Comparison of ENCODE assay signal across 30 mouse cellular contexts in the genomic region with DNA sequence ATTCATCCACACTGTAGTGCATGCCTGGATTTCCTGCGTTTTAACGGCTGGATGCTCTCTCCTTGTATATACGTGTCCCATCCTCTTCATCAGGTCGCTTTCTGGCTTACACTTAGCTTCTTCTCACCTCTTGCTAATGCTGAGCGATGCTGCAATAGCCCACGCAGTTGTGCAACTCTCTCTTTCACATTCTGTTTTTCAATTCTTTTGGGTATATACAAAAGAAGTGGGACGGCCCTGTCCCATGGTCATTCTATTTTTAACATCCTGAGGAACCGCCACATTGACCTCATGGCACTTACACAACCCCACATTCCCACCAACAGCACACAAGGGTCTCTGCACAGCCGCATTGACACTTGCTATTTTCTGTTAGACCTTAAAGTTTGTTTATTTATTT. TPM values are rescaled to one million over a fixed set of nuclear protein-coding genes. Genes with fewer than 3 reads are reported as not detected.
A peak's percentile ranks its signal among the peaks of the same experiment; 100 is the strongest.
DNase-seq lines count a peak whose midpoint lies in the region; ATAC-seq and TF ChIP-seq lines count a peak whose summit lies in the region.
"Had no signal": no experiment of that assay in that cellular context is flagged by ENCODE, and none has a peak within 500 bp of the region (broad histone marks: within the 10 kb centered on the region; RNA-seq: fewer than 3 reads in every experiment).

No protein-coding gene starts in this region.

- H3K4me3 ChIP-seq in liver, postnatal 0 days (ENCODE audit: low read depth, low read length): no peak overlapping the region
- no peak overlapping the region for H3K4me3 ChIP-seq in liver, embryonic 11.5 days (ENCODE audit: low read depth, low read length)
- H3K4me3 ChIP-seq: embryonic facial prominence, embryonic 13.5 days; forebrain, embryonic 10.5 days; heart, embryonic 10.5 days; heart, embryonic 15.5 days; hindbrain, embryonic 13.5 days; neural tube, embryonic 12.5 days had no signal

- H3K9ac ChIP-seq in liver, postnatal 0 days (replicated peaks): no peak overlapping the region
- no peak overlapping the region for H3K9ac ChIP-seq in liver, embryonic 11.5 days (ENCODE audit: low read depth, low read length)
- H3K9ac ChIP-seq: embryonic facial prominence, embryonic 13.5 days; heart, embryonic 15.5 days; hindbrain, embryonic 13.5 days; neural tube, embryonic 12.5 days had no signal

- peak; percentile 62 for DNase-seq in liver, postnatal 0 days
- no peak for DNase-seq in liver, embryonic 11.5 days (ENCODE audit: low spot score)
- peak; percentile 43 for DNase-seq in NIH3T3 (ENCODE audit: low read depth)
- DNase-seq in lung, postnatal 36 days: peak; percentile 74
- DNase-seq in layer of hippocampus, postnatal 36 days: no peak
- no peak for DNase-seq in cerebellum, postnatal 10 days
- no peak for DNase-seq in natural killer cell, adult 2 months (ENCODE audit: low spot score in 2 of 2)
- DNase-seq: adrenal gland, adult 2 months; cerebellum, adult 11 months; cerebellum, adult 9-10 months; gastrocnemius, postnatal 10 days; heart, postnatal 4 days; kidney, adult 8-10 months; kidney, postnatal 4 days; midbrain, embryonic 14.5 days; right cerebral cortex, postnatal 4 days; thymus, adult 2 months; thymus, postnatal 36 days had no signal

- peaks cover 47% of the 10 kb centered on the region for H3K4me1 ChIP-seq in liver, postnatal 0 days (ENCODE audit: insufficient read depth)
- H3K4me1 ChIP-seq in liver, embryonic 11.5 days (replicated peaks; ENCODE audit: control insufficient read depth, insufficient read depth, low read length): peaks cover 21% of the 10 kb centered on the region

- peak; percentile 37; the same call in 1 of the 2 replicates for TF ChIP-seq EP300 in liver, postnatal 0 days (IDR thresholded peaks at IDR 0.05; ENCODE audit: low read depth)

- peaks cover 19% of the 10 kb centered on the region; the same call in 1 of the 2 replicates for H3K27me3 ChIP-seq in liver, postnatal 0 days (ENCODE audit: insufficient read depth, low read length)
- peaks cover 57% of the 10 kb centered on the region for H3K27me3 ChIP-seq in liver, embryonic 11.5 days (replicated peaks; ENCODE audit: control insufficient read depth, insufficient read depth, low read length)

- ATAC-seq in liver, postnatal 0 days: peak; percentile 29; the same call in 1 of the 2 replicates
- no peak for ATAC-seq in liver, embryonic 11.5 days (replicated peaks; ENCODE audit: low FRiP score)
- peak; percentile 83 for ATAC-seq in granulocyte monocyte progenitor cell, adult 5-6 weeks (replicated peaks; ENCODE audit: poor library complexity, severe bottlenecking)
- ATAC-seq: CD4-positive, CD25-positive, alpha-beta regulatory T cell, adult 4 months; forebrain, embryonic 16.5 days; intestine, embryonic 16.5 days had no signal

- no peak overlapping the region for H3K27ac ChIP-seq in liver, postnatal 0 days (ENCODE audit: low read depth)
- H3K27ac ChIP-seq in liver, embryonic 11.5 days (ENCODE audit: low read depth, low read length): no peak overlapping the region
- H3K27ac ChIP-seq: embryonic facial prominence, embryonic 13.5 days; forebrain, embryonic 10.5 days; heart, embryonic 10.5 days; heart, embryonic 15.5 days; hindbrain, embryonic 13.5 days; kidney, postnatal 0 days; neural tube, embryonic 12.5 days; stomach, postnatal 0 days had no signal

- no peak overlapping the region for H3K4me2 ChIP-seq in liver, postnatal 0 days (ENCODE audit: low read depth, low read length)
- no peak overlapping the region for H3K4me2 ChIP-seq in liver, embryonic 11.5 days
- H3K4me2 ChIP-seq: embryonic facial prominence, embryonic 13.5 days; heart, embryonic 15.5 days; hindbrain, embryonic 13.5 days; neural tube, embryonic 12.5 days had no signal

- TF ChIP-seq CTCF in liver, postnatal 0 days (IDR thresholded peaks at IDR 0.05; ENCODE audit: low read depth): no peak

- WGBS in liver, postnatal 0 days (ENCODE audit: insufficient replicate concordance): 27% methylated on average over 9 of the region's 9 CpGs
- WGBS in liver, embryonic 11.5 days: 46% methylated on average over 9 of the region's 9 CpGs

- H3K9me3 ChIP-seq in liver, postnatal 0 days (ENCODE audit: low read length): no peaks in the 10 kb centered on the region
- no peaks in the 10 kb centered on the region for H3K9me3 ChIP-seq in liver, embryonic 11.5 days (ENCODE audit: control insufficient read depth, low read length)
- H3K9me3 ChIP-seq: embryonic facial prominence, embryonic 13.5 days; heart, embryonic 10.5 days; heart, embryonic 15.5 days; hindbrain, embryonic 13.5 days; neural tube, embryonic 12.5 days had no signal

- no peaks in the 10 kb centered on the region for H3K36me3 ChIP-seq in liver, postnatal 0 days (replicated peaks; ENCODE audit: insufficient read depth, low read length)
- H3K36me3 ChIP-seq in liver, embryonic 11.5 days (ENCODE audit: control insufficient read depth, insufficient read depth, low read length): no peaks in the 10 kb centered on the region
- H3K36me3 ChIP-seq: embryonic facial prominence, embryonic 13.5 days; forebrain, embryonic 10.5 days; heart, embryonic 10.5 days; heart, embryonic 15.5 days; hindbrain, embryonic 13.5 days; neural tube, embryonic 12.5 days had no signal

RNA-seq across cellular contexts. Expression of a gene that starts 9.0 kb away (rescaled TPM):
- 3.2 and 3.6 TPM in 2 replicates for polyA plus RNA-seq in liver, postnatal 0 days (2015; fragmentation: Nextera tagmentation; extraction: Ambion mirVana)
- polyA plus RNA-seq in liver, embryonic 11.5 days (2014; fragmentation: Nextera tagmentation; extraction: Ambion mirVana): 15.0 and 15.8 TPM in 2 replicates
- 83.8 and 91.4 TPM in 2 replicates for total RNA-seq in granulocyte monocyte progenitor cell, adult 5-6 weeks (2014; fragmentation: Nextera tagmentation)
- 34.6 and 40.9 TPM in 2 replicates for total RNA-seq in granulocyte monocyte progenitor cell, adult 5-6 weeks (2017)
- 10 to 100 TPM; 51.5 to 53.2 TPM for total RNA-seq in layer of hippocampus, postnatal 36 days (2021)

Comparison
In these comparisons a context has a peak if more than half of its experiments do, and no peak if none do; other contexts are left out.
1. DNase-seq: peak in liver, postnatal 0 days (single experiment), NIH3T3 (single experiment) and lung, postnatal 36 days (single experiment); none in liver, embryonic 11.5 days (single experiment), layer of hippocampus, postnatal 36 days (0 of 2), cerebellum, postnatal 10 days (0 of 2) and natural killer cell, adult 2 months (0 of 2).